Mouse (Mus musculus) midbrain, embryonic 13.5 days (tissue): ENCODE measurements around the gene Epha7. TPM values are rescaled to one million over a fixed set of nuclear protein-coding genes. Genes with fewer than 3 reads are reported as not detected.
A peak's percentile ranks its signal among the peaks of the same experiment; 100 is the strongest.

ENCODE experiments used
- ATAC-seq: fragments of 200-750 bp; cut with Nextera tagmentation; 2 replicates; pipeline ENCODE4 v1.8.0; 2017; ENCODE audit warnings: mild to moderate bottlenecking, moderate TSS enrichment, moderate library complexity
- H3K27ac ChIP-seq: fragments of 300-500 bp; sonication (generic); 2 replicates; pipeline ENCODE4 v1.5.1; 2015; ENCODE audit warnings: inconsistent platforms, mild to moderate bottlenecking, moderate library complexity
- H3K27me3 ChIP-seq: fragments of 300-500 bp; sonication (generic); 2 replicates; pipeline ENCODE4 v1.6.1; 2015; ENCODE audit warnings: mild to moderate bottlenecking, inconsistent platforms
- H3K36me3 ChIP-seq: fragments of 300-500 bp; sonication (generic); 2 replicates; pipeline ENCODE4 v1.6.1; 2015; ENCODE audit warnings: mild to moderate bottlenecking, inconsistent platforms
- H3K4me1 ChIP-seq: fragments of 300-500 bp; sonication (generic); replicated peaks from 2 replicates; pipeline ENCODE4 v1.6.1; 2015; ENCODE audit warnings: inconsistent platforms
- H3K4me2 ChIP-seq: fragments of 300-500 bp; sonication (generic); replicated peaks from 2 replicates; pipeline ENCODE4 v1.6.1; 2015; ENCODE audit warnings: moderate library complexity, mild to moderate bottlenecking, inconsistent platforms
- H3K4me3 ChIP-seq: fragments of 300-500 bp; sonication (generic); replicated peaks from 2 replicates; pipeline ENCODE4 v1.5.1; 2015; ENCODE audit warnings: mild to moderate bottlenecking, inconsistent platforms
- H3K9ac ChIP-seq: fragments of 300-500 bp; sonication (generic); replicated peaks from 2 replicates; pipeline ENCODE4 v1.6.1; 2015; ENCODE audit warnings: mild to moderate bottlenecking, inconsistent platforms
- H3K9me3 ChIP-seq: fragments of 300-500 bp; sonication (generic); 2 replicates; pipeline ENCODE4 v1.6.1; 2016; ENCODE audit warnings: mild to moderate bottlenecking, inconsistent platforms
- WGBS: fragments of 180-500 bp; shearing (Covaris S2); methylation state at CpG from one replicate; pipeline ENCODE4 v1.1.7; 2015; 5-methylcytosine and 5-hydroxymethylcytosine counted together
- polyA plus RNA-seq: library from polyadenylated mRNA; unstranded; fragments of >200 nt; fragmentation: Nextera tagmentation; extraction: Ambion mirVana; gene quantifications from 2 replicates; pipeline ENCODE4 v1.2.1, GENCODE M21; 2015

Gene Epha7
- 61.2 and 69.2 TPM in 2 replicates for polyA plus RNA-seq

DNA sequence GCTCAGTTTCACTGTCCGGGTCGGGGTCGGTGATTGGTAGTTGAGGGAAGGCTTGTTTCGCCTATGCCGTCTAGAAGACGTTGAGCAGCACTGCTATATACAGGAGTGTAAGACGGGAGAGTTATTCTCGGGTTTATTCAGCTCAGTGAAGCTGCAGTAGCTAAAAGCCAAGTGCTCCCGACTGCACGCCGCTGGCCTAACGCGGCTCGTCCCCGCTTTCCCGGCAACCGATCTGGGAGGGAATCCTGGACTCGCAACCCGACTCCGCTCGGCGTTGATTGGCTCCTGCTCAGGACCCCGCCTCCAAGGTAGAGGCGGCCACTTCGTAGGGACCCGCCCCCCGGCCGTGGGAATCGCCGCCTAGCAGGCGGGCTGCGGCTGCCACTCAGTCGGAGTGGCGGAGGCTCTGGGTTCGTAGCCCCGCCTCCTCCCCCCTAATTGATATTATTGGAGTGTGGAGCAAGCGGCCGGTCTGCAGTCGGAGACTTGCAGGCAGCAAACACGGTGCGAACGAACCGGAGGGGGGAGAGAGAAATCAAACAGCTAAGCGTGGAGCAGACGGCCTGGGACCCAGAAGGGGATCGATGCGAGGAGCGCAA is at the start of gene Epha7:
TSS of gene Epha7 (plus strand) at position 441 of the 599 bp plus-strand sequence.
- Histone ChIP-seq H3K9ac (peak within 1 kb of the TSS; percentile 91), H3K9me3 (no peaks in the 10 kb centered on the region), H3K4me3 (peak within 1 kb of the TSS; percentile 77), H3K4me1 (peaks cover 7% of the 10 kb centered on the region), H3K27me3 (peaks cover 12% of the 10 kb centered on the region), H3K4me2 (peak within 1 kb of the TSS; percentile 78), H3K27ac (peak within 1 kb of the TSS; percentile 96), H3K36me3 (no peaks in the 10 kb centered on the region)
- ATAC-seq, result peak; percentile 98
- WGBS, result 1% methylated on average over 48 of the region's 48 CpGs

DNA sequence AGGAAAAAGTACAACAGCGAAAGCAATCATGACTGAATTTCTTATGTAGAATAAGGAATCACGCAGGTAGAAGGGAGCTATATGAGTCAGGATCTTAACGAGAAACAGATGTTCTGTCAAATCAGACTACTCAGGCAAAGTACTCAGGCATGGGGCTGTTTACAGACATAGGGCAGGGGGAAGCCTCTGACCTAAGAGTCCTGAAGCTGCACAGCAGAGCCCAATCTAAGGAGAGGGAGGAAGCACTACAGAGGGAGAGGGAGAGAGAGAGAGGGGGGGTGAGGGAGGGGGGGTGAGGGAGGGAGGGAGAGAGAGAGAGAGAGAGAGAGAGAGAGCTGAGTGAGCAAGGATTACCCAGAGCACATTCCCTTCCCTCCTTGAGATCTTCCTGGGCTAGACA is 29.0 kb upstream of the Epha7 start:
- no peaks in the 10 kb centered on the region for H3K27me3 ChIP-seq
- ATAC-seq, result no peak
- H3K36me3 ChIP-seq, result no peaks in the 10 kb centered on the region
- H3K4me1 ChIP-seq, result no peaks in the 10 kb centered on the region
- H3K9ac ChIP-seq, result no peak overlapping the region
- H3K9me3 ChIP-seq, result no peaks in the 10 kb centered on the region
- no peak overlapping the region for H3K27ac ChIP-seq
- WGBS, result 50% methylated on average over 3 of the region's 3 CpGs
- no peak overlapping the region for H3K4me3 ChIP-seq
- H3K4me2 ChIP-seq, result no peak overlapping the region

DNA sequence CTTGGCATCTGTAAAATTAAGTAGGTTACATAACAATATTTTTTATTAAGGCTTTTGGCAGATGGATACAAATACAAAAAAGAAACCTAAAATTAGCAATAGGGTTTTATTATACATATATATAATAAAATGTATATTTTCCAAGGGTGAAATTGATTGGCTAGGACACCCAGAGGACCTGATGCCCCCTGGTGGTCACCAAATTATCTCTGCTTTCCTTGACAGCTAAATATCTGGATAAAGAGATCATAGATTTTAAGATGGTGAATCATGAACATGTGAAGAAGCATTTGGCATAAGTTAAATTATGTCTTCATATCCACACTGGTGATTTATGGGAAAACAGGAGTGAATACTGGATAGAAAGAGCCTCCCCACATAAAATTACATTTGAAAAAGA is 4.1 kb upstream of the Epha7 start:
- no peak overlapping the region for H3K27ac ChIP-seq
- no peak overlapping the region for H3K4me2 ChIP-seq
- no peak overlapping the region for H3K4me3 ChIP-seq
- no peak for ATAC-seq
- H3K36me3 ChIP-seq, result no peaks in the 10 kb centered on the region
- no peak overlapping the region for H3K9ac ChIP-seq
- peaks cover 4% of the 10 kb centered on the region for H3K4me1 ChIP-seq
- H3K9me3 ChIP-seq, result no peaks in the 10 kb centered on the region
- peaks cover 11% of the 10 kb centered on the region for H3K27me3 ChIP-seq

DNA sequence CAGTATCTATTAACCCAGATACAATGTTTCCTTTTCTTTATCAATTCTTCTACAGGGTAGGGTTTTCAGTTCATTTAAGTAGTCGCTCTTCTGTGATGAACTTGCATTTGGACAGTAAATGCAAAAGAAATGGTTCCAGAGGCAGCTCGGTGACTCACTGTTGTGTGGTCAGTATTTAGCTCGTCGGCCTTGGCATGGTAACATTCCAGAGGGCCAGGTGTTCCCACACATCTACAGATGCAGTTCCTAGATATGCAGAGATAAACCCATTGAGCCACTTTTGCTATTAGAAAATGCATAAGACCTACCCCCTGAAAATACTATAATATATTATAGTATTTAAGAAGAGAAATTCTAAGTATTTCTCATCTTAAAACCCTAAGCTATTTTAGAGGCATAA is 3.2 kb upstream of the Epha7 start:
- no peak for ATAC-seq
- no peak overlapping the region for H3K4me3 ChIP-seq
- H3K9ac ChIP-seq, result no peak overlapping the region
- H3K27ac ChIP-seq, result no peak overlapping the region
- no peak overlapping the region for H3K4me2 ChIP-seq
- H3K9me3 ChIP-seq, result no peaks in the 10 kb centered on the region
- no peaks in the 10 kb centered on the region for H3K36me3 ChIP-seq
- peaks cover 4% of the 10 kb centered on the region for H3K4me1 ChIP-seq
- WGBS, result 76% methylated on average over 4 of the region's 4 CpGs
- H3K27me3 ChIP-seq, result peaks cover 11% of the 10 kb centered on the region

DNA sequence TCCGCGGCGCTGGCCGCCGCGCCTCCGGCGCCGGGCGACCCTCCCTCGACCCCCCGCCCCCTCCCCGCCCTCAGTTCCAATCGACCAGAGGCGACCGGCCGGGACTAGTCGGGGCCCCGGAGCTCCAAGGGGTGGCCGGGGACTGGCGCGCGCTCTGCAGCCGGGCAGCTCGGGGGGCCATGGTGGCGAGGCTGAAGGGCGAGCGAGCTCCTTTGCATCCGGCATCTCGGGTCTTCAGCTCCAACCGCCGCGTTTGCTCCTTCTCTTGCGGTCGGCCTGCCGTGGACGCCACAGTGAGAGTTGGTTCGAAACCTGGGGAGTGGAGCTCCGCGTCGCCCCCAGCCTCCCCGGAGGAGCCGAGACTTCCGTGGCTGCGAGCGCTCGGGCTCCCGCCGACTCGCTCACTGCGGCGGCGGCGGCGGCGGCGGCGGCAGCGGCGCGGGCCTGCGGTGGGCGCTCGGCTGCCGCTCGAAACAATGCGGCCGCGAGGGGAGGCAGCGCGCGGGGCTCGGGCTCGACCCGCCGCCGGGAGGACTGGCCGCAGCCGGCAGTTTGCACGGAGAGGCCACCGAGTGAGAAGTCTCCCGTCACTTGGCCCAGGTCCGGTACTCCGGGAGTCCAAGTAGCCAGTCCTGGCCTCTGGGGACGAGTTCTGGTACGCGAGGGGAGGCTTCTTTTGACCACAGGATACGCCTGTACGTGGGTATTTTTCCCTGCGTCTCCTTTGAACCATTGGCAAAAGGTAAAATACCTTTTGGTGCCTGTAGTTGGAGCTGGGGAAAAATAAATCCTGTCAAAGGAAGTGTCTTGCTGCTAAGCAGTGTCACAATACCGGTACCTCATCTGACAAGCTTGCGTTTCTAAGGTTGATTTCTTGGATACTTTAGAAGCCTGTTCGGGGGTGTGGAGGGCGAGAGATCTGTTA is 882 bp downstream of the Epha7 start:
- H3K36me3 ChIP-seq, result no peaks in the 10 kb centered on the region
- ATAC-seq, result peak; percentile 48
- peaks cover 7% of the 10 kb centered on the region for H3K4me1 ChIP-seq
- under 1% methylated on average over 70 of the region's 94 CpGs for WGBS
- peak overlapping the region; percentile 96 for H3K27ac ChIP-seq
- H3K4me2 ChIP-seq, result peak overlapping the region; percentile 78
- H3K4me3 ChIP-seq, result peak overlapping the region; percentile 77
- H3K9ac ChIP-seq, result peak overlapping the region; percentile 91
- H3K27me3 ChIP-seq, result peaks cover 9% of the 10 kb centered on the region
- H3K9me3 ChIP-seq, result no peaks in the 10 kb centered on the region

GRCm38 (mm10) chr4:28814476-28814815 is 1.5 kb downstream of the Epha7 start:
- H3K9me3 ChIP-seq, result no peaks in the 10 kb centered on the region
- H3K4me2 ChIP-seq, result peak overlapping the region; percentile 78
- peak overlapping the region; percentile 77 for H3K4me3 ChIP-seq
- under 1% methylated on average over 8 of the region's 8 CpGs for whole genome bisulfite sequencing
- H3K27ac ChIP-seq, result peak overlapping the region; percentile 96
- peaks cover 9% of the 10 kb centered on the region for H3K27me3 ChIP-seq
- peaks cover 7% of the 10 kb centered on the region for H3K4me1 ChIP-seq
- H3K9ac ChIP-seq, result peak overlapping the region; percentile 91
- no peaks in the 10 kb centered on the region for H3K36me3 ChIP-seq
- peak; percentile 7; the same call in 1 of the 2 replicates for ATAC-seq

- WGBS, result under 1% methylated on average over 56 of the region's 72 CpGs
- peak overlapping the region; percentile 78 for H3K4me2 ChIP-seq
- H3K27me3 ChIP-seq, result peaks cover 7% of the 10 kb centered on the region
- peak; percentile 48 for ATAC-seq
- peak overlapping the region; percentile 77 for H3K4me3 ChIP-seq
- peak overlapping the region; percentile 96 for H3K27ac ChIP-seq
- no peaks in the 10 kb centered on the region for H3K9me3 ChIP-seq
- H3K36me3 ChIP-seq, result no peaks in the 10 kb centered on the region
- H3K4me1 ChIP-seq, result peaks cover 7% of the 10 kb centered on the region
- H3K9ac ChIP-seq, result peak overlapping the region; percentile 91
Measured at GRCm38 (mm10) chr4:28814816-28815620, 2.1 kb downstream of the Epha7 start.

DNA sequence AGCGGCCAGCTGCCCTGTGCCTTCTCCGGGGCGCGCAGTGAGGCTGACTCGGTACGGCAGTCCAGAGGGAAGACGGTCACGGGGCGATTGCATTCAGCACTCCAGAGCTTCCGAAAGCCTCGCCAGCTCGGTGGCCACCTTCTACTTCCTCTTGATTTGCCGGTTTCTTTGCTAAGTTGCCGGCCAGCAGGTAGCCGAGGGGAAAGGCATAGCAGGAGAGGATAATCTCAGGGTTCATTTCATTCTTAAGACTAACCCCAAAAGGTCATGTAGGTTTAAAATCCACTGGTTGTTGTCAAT is 2.6 kb downstream of the Epha7 start:
- H3K9me3 ChIP-seq, result no peaks in the 10 kb centered on the region
- peak overlapping the region; percentile 77 for H3K4me3 ChIP-seq

GRCm38 (mm10) chr4:28823616-28824015 is 10.7 kb downstream of the Epha7 start:
- WGBS, result 39% methylated on average over 1 of the region's 1 CpGs
- no peak overlapping the region for H3K4me3 ChIP-seq
- peaks cover 8% of the 10 kb centered on the region for H3K4me1 ChIP-seq
- no peak for ATAC-seq
- peaks cover 8% of the 10 kb centered on the region; the same call in 1 of the 2 replicates for H3K27me3 ChIP-seq
- no peak overlapping the region for H3K9ac ChIP-seq
- H3K27ac ChIP-seq, result no peak overlapping the region
- no peak overlapping the region for H3K4me2 ChIP-seq
- no peaks in the 10 kb centered on the region for H3K9me3 ChIP-seq
- peaks cover 5% of the 10 kb centered on the region; the same call in 1 of the 2 replicates for H3K36me3 ChIP-seq

More for the DNA sequence above, 2.6 kb downstream of the Epha7 start:
- Histone ChIP-seq H3K27me3 (peaks cover 10% of the 10 kb centered on the region), H3K36me3 (no peaks in the 10 kb centered on the region), H3K27ac (peak overlapping the region; percentile 96), H3K4me1 (peaks cover 7% of the 10 kb centered on the region), H3K4me2 (peak overlapping the region; percentile 78), H3K9ac (peak overlapping the region; percentile 91)
- WGBS, result 0% methylated on average over 12 of the region's 15 CpGs
- ATAC-seq, result no peak

DNA sequence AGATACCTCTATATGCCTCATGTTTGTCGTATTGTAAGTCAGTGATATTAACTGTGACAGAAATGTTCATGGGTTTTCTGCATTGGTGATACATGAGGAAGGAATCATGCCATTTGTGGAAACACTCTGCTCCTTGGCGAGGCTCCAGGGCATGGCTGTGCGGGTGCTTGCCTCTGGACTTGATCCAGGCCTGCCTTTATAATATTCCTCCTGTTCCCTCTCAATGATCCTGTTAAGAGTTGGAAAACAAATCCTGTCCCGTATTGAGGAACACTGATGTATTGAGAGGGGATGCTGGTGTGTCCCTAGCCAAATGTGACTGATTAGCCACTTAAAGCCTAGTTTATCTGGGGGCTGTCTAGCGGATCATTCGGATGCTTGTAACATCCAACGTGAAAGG is 11.7 kb downstream of the Epha7 start:
- WGBS, result 58% methylated on average over 7 of the region's 7 CpGs
- Histone ChIP-seq H3K36me3 (peaks cover 5% of the 10 kb centered on the region; the same call in 1 of the 2 replicates), H3K9me3 (no peaks in the 10 kb centered on the region), H3K27me3 (peaks cover 8% of the 10 kb centered on the region; the same call in 1 of the 2 replicates), H3K4me2 (no peak overlapping the region), H3K9ac (no peak overlapping the region), H3K27ac (no peak overlapping the region), H3K4me3 (no peak overlapping the region), H3K4me1 (peaks cover 8% of the 10 kb centered on the region)
- no peak for ATAC-seq

DNA sequence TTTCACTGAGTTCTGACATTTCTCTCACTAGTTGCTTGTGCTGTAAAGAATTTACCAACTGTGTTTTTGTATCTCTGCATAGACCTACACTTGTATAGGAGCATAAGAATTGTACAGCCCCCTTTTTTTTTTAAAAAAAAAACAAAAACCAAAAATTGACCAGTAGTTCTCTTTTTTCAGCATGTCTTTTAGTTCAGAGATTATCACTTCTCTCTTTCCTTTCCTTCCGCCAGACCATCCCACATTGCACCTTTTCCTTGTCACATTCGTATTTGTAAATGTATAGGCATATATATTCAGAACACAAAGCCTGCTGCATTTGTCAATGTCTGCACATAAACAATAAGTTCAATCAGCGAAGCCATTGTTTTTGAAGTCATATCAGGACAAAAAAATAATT is 24.7 kb downstream of the Epha7 start:
- Histone ChIP-seq H3K4me1 (peaks cover 11% of the 10 kb centered on the region), H3K4me3 (no peak overlapping the region), H3K9me3 (no peaks in the 10 kb centered on the region), H3K36me3 (no peaks in the 10 kb centered on the region), H3K4me2 (no peak overlapping the region), H3K27ac (no peak overlapping the region), H3K9ac (no peak overlapping the region), H3K27me3 (no peaks in the 10 kb centered on the region)
- WGBS, result 93% methylated on average over 3 of the region's 3 CpGs
- ATAC-seq, result no peak

DNA sequence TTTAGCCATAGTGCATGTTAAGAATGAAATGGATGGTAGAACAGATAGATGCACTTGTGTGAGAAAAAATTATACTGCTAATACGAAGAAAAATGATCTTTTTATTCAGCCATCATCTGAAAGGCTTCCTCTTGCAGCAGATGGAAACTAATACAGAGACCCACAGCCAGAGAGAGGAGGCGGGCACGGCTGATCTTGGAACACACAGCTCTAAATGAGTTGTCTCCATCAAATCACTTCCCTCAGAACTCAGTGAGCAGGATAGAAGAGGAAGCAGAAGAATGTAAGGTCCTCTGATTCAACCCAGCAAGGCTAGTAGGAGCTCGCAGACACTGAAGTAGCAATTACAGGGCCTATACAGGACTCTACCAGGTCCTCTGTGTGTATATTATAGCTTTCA is 33.4 kb downstream of the Epha7 start:
- H3K36me3 ChIP-seq, result no peaks in the 10 kb centered on the region
- no peak for ATAC-seq

More for the DNA sequence above, 33.4 kb downstream of the Epha7 start:
- H3K27me3 ChIP-seq, result no peaks in the 10 kb centered on the region
- no peak overlapping the region for H3K27ac ChIP-seq
- H3K4me2 ChIP-seq, result no peak overlapping the region
- H3K9ac ChIP-seq, result no peak overlapping the region
- WGBS, result 92% methylated on average over 4 of the region's 4 CpGs
- 0 out of 2 replicates have a peak, but pooled peaks cover 3% of the 10 kb centered on the region for H3K4me1 ChIP-seq
- H3K4me3 ChIP-seq, result no peak overlapping the region
- H3K9me3 ChIP-seq, result no peaks in the 10 kb centered on the region
